Mouse (Mus musculus) thymus, adult 18-20 months (tissue): ENCODE data around the gene Anxa3.

Experiments
- DNase-seq, 2 experiments: peaks; one replicate each; pipeline ENCODE4 v3.0.0; 2022; ENCODE audit warnings: mixed read lengths in 2 of 2

The Anxa3 gene

DNA sequence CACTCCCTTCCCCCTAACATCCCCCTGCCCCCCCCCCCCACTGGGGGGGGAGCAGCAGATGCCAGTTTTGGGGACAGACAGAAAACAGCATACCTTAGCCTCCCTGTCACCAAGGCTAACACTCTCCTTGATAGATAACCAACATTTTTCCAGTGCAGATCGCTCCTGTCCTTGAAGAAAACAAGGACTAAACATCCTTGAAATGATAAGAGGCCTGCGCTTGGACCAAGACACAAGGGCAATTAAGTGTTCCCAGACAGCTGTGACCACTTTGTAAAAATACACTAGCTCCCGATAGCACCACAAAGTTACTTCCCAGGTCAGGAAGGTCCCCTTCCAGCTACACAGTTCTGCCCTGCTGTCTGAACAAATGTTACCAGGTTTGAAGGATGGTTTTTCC is 55.2 kb downstream of the Anxa3 start:
- DNase-seq = no peak

GRCm38 (mm10) chr5:96849232-96849631 is 56.1 kb downstream of the Anxa3 start:
- no peak for DNase-seq

- DNase-seq = no peak
These were observed 60.3 kb downstream of the Anxa3 start for GRCm38 (mm10) chr5:96853451-96853850.

GRCm38 (mm10) chr5:96854350-96854749 is 61.2 kb downstream of the Anxa3 start:
- DNase-seq = no peak

- no peak for DNase-seq
These were observed 66.8 kb downstream of the Anxa3 start for GRCm38 (mm10) chr5:96859938-96860337.

DNA sequence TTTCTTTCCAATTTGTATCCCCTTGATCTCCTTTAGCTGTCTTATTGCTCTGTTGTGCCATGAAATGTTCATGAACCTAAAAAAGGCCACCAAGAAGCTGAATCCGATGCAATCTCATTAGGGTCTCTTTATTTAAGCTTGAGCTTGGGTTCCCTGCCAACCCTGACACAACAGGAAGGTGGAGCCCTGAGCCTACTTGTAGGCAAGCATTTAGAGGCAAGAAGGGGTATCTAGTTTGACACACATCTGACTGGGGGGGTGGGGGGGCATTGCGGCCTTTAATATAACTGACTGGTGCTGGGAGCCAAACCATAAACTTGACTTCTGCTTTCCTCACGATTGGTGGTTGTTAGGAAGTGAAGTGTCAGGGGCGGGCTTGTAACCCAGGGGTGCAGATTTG is 74.0 kb downstream of the Anxa3 start:
- DNase-seq = no peak

GRCm38 (mm10) chr5:96868893-96869292 is 75.8 kb downstream of the Anxa3 start:
- DNase-seq = no peak

- no peak for DNase-seq
These were observed 77.9 kb downstream of the Anxa3 start for GRCm38 (mm10) chr5:96870996-96871395.

DNA sequence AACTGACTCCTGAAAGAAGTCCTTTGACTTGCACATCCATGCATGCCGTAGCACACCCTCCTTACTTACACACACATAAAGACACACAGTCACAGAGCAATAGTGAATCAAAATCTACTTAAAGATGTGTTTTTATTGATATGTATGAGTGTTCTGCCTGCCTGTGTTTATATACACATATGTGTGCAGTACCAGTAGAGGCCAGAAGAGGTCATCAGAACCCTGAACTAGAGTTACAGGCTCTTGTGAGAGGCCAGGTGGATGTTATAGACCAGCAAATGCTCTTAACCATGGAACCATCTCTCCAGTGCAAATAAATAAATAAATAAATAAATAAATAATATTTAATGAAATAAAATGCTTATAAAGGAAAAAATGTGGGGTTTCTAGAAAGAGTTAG is 85.0 kb downstream of the Anxa3 start:
- DNase-seq = peak in 1 of 2 experiments; percentile 13

DNA sequence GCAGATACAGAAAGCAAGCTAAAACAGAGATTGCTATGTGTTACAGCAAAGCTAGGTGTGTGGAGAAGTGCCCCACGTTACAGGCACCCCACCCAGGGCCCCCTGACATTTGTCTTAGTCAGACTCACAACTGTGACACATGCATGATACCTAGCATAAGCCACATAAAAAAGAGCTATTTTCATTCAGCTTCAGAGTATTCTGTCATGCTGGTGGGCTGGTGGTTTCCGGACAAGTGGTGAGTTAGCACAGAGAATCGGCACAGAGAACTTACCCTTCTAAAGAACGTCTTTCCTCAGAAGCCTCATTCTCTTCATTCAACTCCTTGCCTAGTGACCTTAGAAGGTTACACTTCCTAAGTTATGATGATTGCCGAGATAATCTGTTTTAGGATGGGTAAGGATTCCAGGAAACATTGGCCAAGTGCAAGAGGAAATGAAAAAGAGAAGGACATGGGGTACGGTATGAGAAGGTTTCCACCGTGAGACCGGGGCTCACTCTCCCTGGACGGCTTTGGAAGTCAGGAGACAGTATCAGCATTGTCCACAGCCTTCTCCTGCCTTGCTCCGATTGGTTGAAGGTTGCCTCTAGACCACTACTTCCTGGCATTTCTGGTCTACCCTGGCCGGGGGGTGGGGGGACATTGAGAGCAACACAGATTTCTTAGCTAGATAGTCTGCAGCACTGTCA is 85.9 kb downstream of the Anxa3 start:
- DNase-seq = peak in 1 of 2 experiments; percentile 11

DNA sequence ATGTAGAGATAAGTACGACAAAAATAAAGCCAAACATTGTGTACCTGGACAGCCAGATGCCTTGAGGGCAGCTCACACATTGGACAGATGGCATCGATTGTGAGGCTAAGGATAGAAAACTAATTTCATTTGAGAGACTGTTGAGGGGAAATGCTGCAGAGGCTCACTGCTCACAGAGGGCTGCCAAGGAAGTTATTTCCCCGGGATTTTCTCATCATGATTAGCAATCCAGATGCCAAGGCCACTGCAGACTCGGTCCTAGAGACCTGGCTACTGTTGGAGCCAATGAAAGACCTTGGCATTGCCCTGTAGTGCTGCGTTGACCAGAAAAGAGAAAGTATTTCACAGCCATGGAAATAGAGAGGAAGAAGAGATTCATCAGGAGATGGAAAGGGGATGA is 87.1 kb downstream of the Anxa3 start:
- no peak for DNase-seq

DNA sequence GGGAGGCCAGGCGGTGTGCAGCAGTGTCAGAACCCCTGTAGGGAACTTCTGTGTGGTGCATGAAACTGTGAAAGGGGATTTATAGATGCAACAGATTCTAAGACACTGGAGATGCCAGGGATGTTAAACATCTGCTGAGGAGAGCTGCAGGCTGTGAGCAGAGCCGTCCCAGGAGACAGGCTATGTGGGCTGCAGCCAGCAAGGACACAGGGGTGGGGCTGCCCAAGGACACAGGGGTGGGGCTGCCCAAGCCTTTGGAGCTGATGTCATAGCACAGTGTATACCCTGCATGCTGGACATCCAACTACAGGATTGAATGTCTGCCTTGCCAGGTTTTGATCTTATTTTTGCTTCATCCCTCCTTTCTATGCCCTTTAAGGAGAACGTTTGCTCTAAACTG is 88.0 kb downstream of the Anxa3 start:
- no peak for DNase-seq

DNA sequence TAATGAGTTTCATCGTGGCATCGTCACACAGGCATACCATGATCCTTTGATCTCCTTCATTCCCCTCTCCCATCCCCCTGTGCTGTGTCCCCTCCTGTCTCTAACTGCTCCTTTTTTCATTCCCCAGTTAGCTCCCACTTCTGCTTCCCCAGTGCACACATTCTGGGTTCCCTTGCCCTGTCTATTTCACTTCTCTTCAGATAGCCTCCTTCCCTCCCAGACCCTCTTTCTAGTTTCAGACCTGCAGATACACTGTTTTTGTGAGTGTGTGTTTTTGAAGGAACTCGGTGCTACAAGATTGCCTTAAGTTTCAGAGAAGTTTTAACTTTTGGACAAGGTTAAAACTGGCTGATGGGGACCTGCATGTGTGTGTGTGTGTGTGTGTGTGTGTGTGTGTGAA is 88.5 kb downstream of the Anxa3 start:
- DNase-seq = no peak

- no peak for DNase-seq
These were observed 92.1 kb downstream of the Anxa3 start for GRCm38 (mm10) chr5:96885202-96885601.

DNA sequence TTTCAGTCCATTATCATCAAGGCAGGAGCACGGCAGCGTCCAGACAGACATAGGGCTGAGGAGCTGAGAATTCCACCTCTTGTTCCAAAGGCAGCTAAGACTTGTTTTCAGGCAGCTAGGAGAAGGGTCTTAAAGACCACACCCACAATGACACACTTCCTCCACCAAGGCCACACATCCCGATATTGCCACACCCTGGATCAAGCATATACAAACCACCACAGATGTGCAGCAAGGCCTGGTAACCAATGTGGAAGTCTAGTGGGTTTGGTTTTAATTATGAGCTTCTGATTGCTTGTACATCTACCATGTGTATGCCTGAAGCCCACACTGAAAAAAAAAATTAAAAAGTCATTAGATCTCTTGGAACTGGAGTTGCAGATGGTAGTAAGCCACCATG is 95.3 kb downstream of the Anxa3 start:
- no peak for DNase-seq

DNA sequence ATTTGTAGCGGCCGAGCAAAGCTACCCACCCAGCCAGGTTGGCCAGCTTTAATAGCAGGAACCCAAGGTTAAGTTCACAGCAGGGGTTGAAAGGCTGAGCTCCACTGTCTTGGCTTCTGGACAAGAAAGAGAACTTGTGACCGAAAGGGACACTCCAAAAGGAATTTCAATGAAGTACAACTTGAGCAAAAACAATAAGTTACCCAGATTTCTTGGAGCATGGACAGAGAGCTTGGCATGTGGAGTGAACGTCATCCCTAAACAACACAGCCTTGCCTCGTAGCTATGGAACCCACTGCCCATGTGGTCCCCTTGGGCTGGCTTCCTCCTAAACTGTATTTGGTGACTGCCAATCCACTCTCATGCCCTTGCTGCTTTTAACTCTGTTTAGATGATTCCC is 97.2 kb downstream of the Anxa3 start:
- no peak for DNase-seq
